Mouse (Mus musculus): ENCODE data around the gene Ptpn11. TPM values are rescaled to one million over a fixed set of nuclear protein-coding genes. Genes with fewer than 3 reads are reported as not detected.
"Not testable (repeated sequence)": the region's sequence is repeated elsewhere in the genome, so short reads cannot be mapped to it uniquely, and the experiment has no call there.

Gene Ptpn11
- total and polyA plus RNA-seq, 2 experiments from 2014 or later: 27.9 to 47.5 TPM

- Histone ChIP-seq H3K9ac (replicated peaks; ENCODE audit: low read length) (no peak overlapping the region), H3K4me1 (ENCODE audit: insufficient read depth, low read length) (no peaks in the 10 kb centered on the region), H3K36me3 (ENCODE audit: insufficient read depth, low read length) (no peaks in the 10 kb centered on the region), H3K27ac (no peak overlapping the region), H3K4me3 (ENCODE audit: low read length) (no peak overlapping the region), H3K27me3 (ENCODE audit: insufficient read depth, low read length) (no peaks in the 10 kb centered on the region), H3K4me2 (ENCODE audit: low read depth, low read length) (no peak overlapping the region), H3K9me3 (ENCODE audit: low read length) (no peaks in the 10 kb centered on the region)
- 98% methylated on average over 2 of the region's 2 CpGs for WGBS
- no peak for ATAC-seq
- no peak for DNase-seq (ENCODE audit: low spot score)
- TF ChIP-seq CTCF (IDR thresholded peaks at IDR 0.05; ENCODE audit: low read depth): no peak
These were observed 38.0 kb upstream of the Ptpn11 start for GRCm38 (mm10) chr5:121229182-121229581.

- not testable (repeated sequence) for H3K9ac ChIP-seq (replicated peaks; ENCODE audit: low read length); H3K27me3 ChIP-seq (ENCODE audit: insufficient read depth, low read length); H3K4me1 ChIP-seq (ENCODE audit: insufficient read depth, low read length); H3K36me3 ChIP-seq (ENCODE audit: insufficient read depth, low read length); H3K27ac ChIP-seq; ATAC-seq; H3K4me3 ChIP-seq (ENCODE audit: low read length); H3K9me3 ChIP-seq (ENCODE audit: low read length); H3K4me2 ChIP-seq (ENCODE audit: low read depth, low read length); DNase-seq (ENCODE audit: low spot score)
- 88% methylated on average over 1 of the region's 1 CpGs for WGBS
These were observed 36.1 kb upstream of the Ptpn11 start for GRCm38 (mm10) chr5:121227330-121227729.

GRCm38 (mm10) chr5:121226845-121227244, 35.6 kb upstream of the Ptpn11 start:
- DNase-seq (ENCODE audit: low spot score): no peak
- TF ChIP-seq CTCF (IDR thresholded peaks at IDR 0.05; ENCODE audit: low read depth): no peak

GRCm38 (mm10) chr5:121226406-121226805, 35.2 kb upstream of the Ptpn11 start:
- DNase-seq (ENCODE audit: low spot score) (no peak), ATAC-seq (no peak)
- H3K27me3 ChIP-seq (ENCODE audit: insufficient read depth, low read length): no peaks in the 10 kb centered on the region
- no peak for TF ChIP-seq CTCF (IDR thresholded peaks at IDR 0.05; ENCODE audit: low read depth)
- no peak overlapping the region for H3K4me2 ChIP-seq (ENCODE audit: low read depth, low read length)
- H3K4me3 ChIP-seq (ENCODE audit: low read length): no peak overlapping the region
- no peak overlapping the region for H3K9ac ChIP-seq (replicated peaks; ENCODE audit: low read length)
- H3K27ac ChIP-seq: no peak overlapping the region
- H3K36me3 ChIP-seq (ENCODE audit: insufficient read depth, low read length): no peaks in the 10 kb centered on the region
- H3K4me1 ChIP-seq (ENCODE audit: insufficient read depth, low read length): 0 out of 2 replicates have a peak, but pooled peaks cover 5% of the 10 kb centered on the region
- 37% methylated on average over 3 of the region's 3 CpGs for WGBS
- H3K9me3 ChIP-seq (ENCODE audit: low read length): no peaks in the 10 kb centered on the region

More at GRCm38 (mm10) chr5:121226845-121227244, 35.6 kb upstream of the Ptpn11 start:
- H3K4me3 ChIP-seq (ENCODE audit: low read length): no peak overlapping the region
- WGBS: 86% methylated on average over 4 of the region's 4 CpGs
- ATAC-seq: no peak
- no peaks in the 10 kb centered on the region for H3K27me3 ChIP-seq (ENCODE audit: insufficient read depth, low read length)
- H3K9me3 ChIP-seq (ENCODE audit: low read length): no peaks in the 10 kb centered on the region
- H3K4me2 ChIP-seq (ENCODE audit: low read depth, low read length): no peak overlapping the region
- H3K36me3 ChIP-seq (ENCODE audit: insufficient read depth, low read length): no peaks in the 10 kb centered on the region
- H3K27ac ChIP-seq: no peak overlapping the region
- H3K9ac ChIP-seq (replicated peaks; ENCODE audit: low read length): no peak overlapping the region
- 0 out of 2 replicates have a peak, but pooled peaks cover 5% of the 10 kb centered on the region for H3K4me1 ChIP-seq (ENCODE audit: insufficient read depth, low read length)

- H3K4me1 ChIP-seq (ENCODE audit: insufficient read depth, low read length): 0 out of 2 replicates have a peak, but pooled peaks cover 5% of the 10 kb centered on the region
- no peak overlapping the region for H3K4me2 ChIP-seq (ENCODE audit: low read depth, low read length)
- 84% methylated on average over 2 of the region's 2 CpGs for WGBS
- no peaks in the 10 kb centered on the region for H3K27me3 ChIP-seq (ENCODE audit: insufficient read depth, low read length)
- TF ChIP-seq CTCF (IDR thresholded peaks at IDR 0.05; ENCODE audit: low read depth): no peak
- H3K36me3 ChIP-seq (ENCODE audit: insufficient read depth, low read length): no peaks in the 10 kb centered on the region
- H3K27ac ChIP-seq: no peak overlapping the region
- no peak overlapping the region for H3K9ac ChIP-seq (replicated peaks; ENCODE audit: low read length)
- DNase-seq (ENCODE audit: low spot score) (no peak), ATAC-seq (no peak)
- no peaks in the 10 kb centered on the region for H3K9me3 ChIP-seq (ENCODE audit: low read length)
- no peak overlapping the region for H3K4me3 ChIP-seq (ENCODE audit: low read length)
These were observed 34.7 kb upstream of the Ptpn11 start for GRCm38 (mm10) chr5:121225854-121226253.

- ATAC-seq (no peak), DNase-seq (ENCODE audit: low spot score) (no peak)
- Histone ChIP-seq H3K9ac (replicated peaks; ENCODE audit: low read length) (no peak overlapping the region), H3K27ac (no peak overlapping the region), H3K4me3 (ENCODE audit: low read length) (no peak overlapping the region), H3K36me3 (ENCODE audit: insufficient read depth, low read length) (no peaks in the 10 kb centered on the region), H3K9me3 (ENCODE audit: low read length) (no peaks in the 10 kb centered on the region), H3K4me2 (ENCODE audit: low read depth, low read length) (no peak overlapping the region), H3K27me3 (ENCODE audit: insufficient read depth, low read length) (no peaks in the 10 kb centered on the region), H3K4me1 (ENCODE audit: insufficient read depth, low read length) (0 out of 2 replicates have a peak, but pooled peaks cover 5% of the 10 kb centered on the region)
- 73% methylated on average over 3 of the region's 3 CpGs for WGBS
- TF ChIP-seq CTCF (IDR thresholded peaks at IDR 0.05; ENCODE audit: low read depth): no peak
These were observed 33.7 kb upstream of the Ptpn11 start for GRCm38 (mm10) chr5:121224856-121225255.

- not testable (repeated sequence) for H3K27me3 ChIP-seq (ENCODE audit: insufficient read depth, low read length); H3K9ac ChIP-seq (replicated peaks; ENCODE audit: low read length)
- WGBS: 89% methylated on average over 4 of the region's 4 CpGs
These were observed 32.8 kb upstream of the Ptpn11 start for GRCm38 (mm10) chr5:121224020-121224419.

More at GRCm38 (mm10) chr5:121224020-121224419, 32.8 kb upstream of the Ptpn11 start:
- not testable (repeated sequence) for H3K36me3 ChIP-seq (ENCODE audit: insufficient read depth, low read length); H3K4me2 ChIP-seq (ENCODE audit: low read depth, low read length); H3K9me3 ChIP-seq (ENCODE audit: low read length); H3K4me3 ChIP-seq (ENCODE audit: low read length); ATAC-seq; H3K4me1 ChIP-seq (ENCODE audit: insufficient read depth, low read length); H3K27ac ChIP-seq; DNase-seq (ENCODE audit: low spot score)
